Mouse (Mus musculus) CH12.LX (cell line): ENCODE results near the gene Stau1. TPM values are rescaled to one million over a fixed set of nuclear protein-coding genes. Genes with fewer than 3 reads are reported as not detected.
"Not testable (repeated sequence)": the region's sequence is repeated elsewhere in the genome, so short reads cannot be mapped to it uniquely, and the experiment has no call there.

Experiments used
- DNase-seq: peaks from one replicate; pipeline ENCODE4 v3.0.0-alpha.2; 2013; ENCODE audit errors: extremely low read depth
- H3K27ac ChIP-seq: 2 replicates; pipeline ENCODE4 v1.5.1; 2012; ENCODE audit warnings: low read depth, mild to moderate bottlenecking, control low read depth, moderate library complexity; ENCODE audit not compliant: insufficient read depth
- H3K27me3 ChIP-seq: replicated peaks from 2 replicates; pipeline ENCODE3; 2012; ENCODE audit warnings: inconsistent platforms
- H3K36me3 ChIP-seq, 2 experiments: replicated peaks in 1 of 2; 2 replicates each; pipeline versions ENCODE3 to v1.6.1; 2012; ENCODE audit warnings: inconsistent platforms in 1 of 2, low read length in 1 of 2, mild to moderate bottlenecking in 1 of 2, mixed read lengths in 1 of 2, moderate library complexity in 1 of 2; ENCODE audit not compliant: control insufficient read depth in 1 of 2, insufficient read depth in 1 of 2
- H3K4me1 ChIP-seq, 2 experiments: 2 replicates each; pipeline ENCODE4 v1.6.1; 2012; ENCODE audit warnings: inconsistent platforms in 1 of 2, moderate library complexity in 1 of 2; ENCODE audit not compliant: insufficient read depth in 2 of 2, control insufficient read depth in 1 of 2
- H3K4me2 ChIP-seq: 2 replicates; pipeline ENCODE4 v1.6.1; 2012; ENCODE audit warnings: low read depth, mild to moderate bottlenecking, control low read depth; ENCODE audit not compliant: poor library complexity, insufficient read depth, severe bottlenecking
- H3K4me3 ChIP-seq, 3 experiments: fragments of 150-350 bp in 1 of 3; sonication (generic) in 1 of 3; replicated peaks in 1 of 3; 2 replicates each; pipeline versions ENCODE3 to v1.5.1; 2011 to 2012; ENCODE audit warnings: low read depth in 2 of 3, low read length in 2 of 3, mild to moderate bottlenecking in 2 of 3, moderate library complexity in 2 of 3, control low read depth in 1 of 3, improper control_type of control experiment in 1 of 3, inconsistent platforms in 1 of 3, mixed read lengths in 1 of 3; ENCODE audit not compliant: poor library complexity in 1 of 3
- H3K79me2 ChIP-seq: replicated peaks from 2 replicates; pipeline ENCODE4 v1.6.1; 2012; ENCODE audit warnings: mild to moderate bottlenecking, moderate library complexity; ENCODE audit not compliant: control insufficient read depth, poor library complexity, insufficient read depth, severe bottlenecking; ENCODE audit errors: extremely low read depth
- H3K9ac ChIP-seq: 2 replicates; pipeline ENCODE4 v1.6.1; 2012; ENCODE audit warnings: low read depth, mild to moderate bottlenecking, control low read depth, moderate library complexity; ENCODE audit not compliant: insufficient read depth
- H3K9me3 ChIP-seq: replicated peaks from 2 replicates; pipeline ENCODE3; 2012; ENCODE audit warnings: low read length, inconsistent platforms, mixed read lengths
- BHLHE40 ChIP-seq: IDR thresholded peaks from 2 replicates; pipeline ENCODE4 v1.6.1; 2011; ENCODE audit warnings: mild to moderate bottlenecking, low read depth, low read length, improper control_type of control experiment
- E2F4 ChIP-seq: IDR thresholded peaks from 2 replicates; pipeline ENCODE4 v1.6.1; 2011; ENCODE audit warnings: low read depth, low read length, improper control_type of control experiment; ENCODE audit not compliant: insufficient replicate concordance
- ELF1 ChIP-seq: IDR thresholded peaks from 2 replicates; pipeline ENCODE4 v1.6.1; 2014; ENCODE audit warnings: low read depth, mild to moderate bottlenecking, inconsistent platforms, low read length, improper control_type of control experiment
- GABPA ChIP-seq: IDR thresholded peaks from 2 replicates; pipeline ENCODE4 v1.6.1; 2012; ENCODE audit warnings: low read depth, low read length, improper control_type of control experiment, inconsistent platforms; ENCODE audit not compliant: insufficient replicate concordance
- HCFC1 ChIP-seq: IDR thresholded peaks from 2 replicates; pipeline ENCODE4 v1.6.1; 2012; ENCODE audit warnings: low read depth, mild to moderate bottlenecking, inconsistent platforms, low read length, improper control_type of control experiment
- IRF4 ChIP-seq: IDR thresholded peaks from 2 replicates; pipeline ENCODE4 v1.6.1; 2014; ENCODE audit warnings: low read depth, mild to moderate bottlenecking, inconsistent platforms, low read length, improper control_type of control experiment
- JUN ChIP-seq: IDR thresholded peaks from 2 replicates; pipeline ENCODE4 v1.6.1; 2011; ENCODE audit warnings: low read depth, mild to moderate bottlenecking, low read length, improper control_type of control experiment, moderate library complexity; ENCODE audit not compliant: insufficient read depth
- JUND ChIP-seq: conservative IDR thresholded peaks from 2 replicates; pipeline ENCODE4 v1.6.1; 2011; ENCODE audit warnings: low read depth, low read length, improper control_type of control experiment
- KAT2A ChIP-seq: IDR thresholded peaks from 2 replicates; pipeline ENCODE4 v1.6.1; 2012; ENCODE audit warnings: low read length, improper control_type of control experiment, inconsistent platforms; ENCODE audit not compliant: insufficient replicate concordance
- MAZ ChIP-seq: IDR thresholded peaks from 2 replicates; pipeline ENCODE4 v1.6.1; 2012; ENCODE audit warnings: low read depth, mild to moderate bottlenecking, inconsistent platforms, low read length, improper control_type of control experiment, moderate library complexity
- MEF2A ChIP-seq: IDR thresholded peaks from 2 replicates; pipeline ENCODE4 v1.6.1; 2014; ENCODE audit warnings: low read depth, mild to moderate bottlenecking, inconsistent platforms, low read length, improper control_type of control experiment, borderline replicate concordance
- MXI1 ChIP-seq: IDR thresholded peaks from 2 replicates; pipeline ENCODE4 v1.6.1; 2011; ENCODE audit warnings: mild to moderate bottlenecking, low read depth, low read length, improper control_type of control experiment
- MYC ChIP-seq: IDR thresholded peaks from 2 replicates; pipeline ENCODE4 v1.6.1; 2011; ENCODE audit warnings: low read depth, mild to moderate bottlenecking, improper control_type of control experiment, low read length
- PAX5 ChIP-seq: IDR thresholded peaks from 2 replicates; pipeline ENCODE4 v1.6.1; 2012; ENCODE audit warnings: low read length, inconsistent platforms, mixed read lengths
- POLR2A ChIP-seq: IDR thresholded peaks from 2 replicates; pipeline ENCODE4 v1.6.1; 2011; ENCODE audit warnings: low read depth, mild to moderate bottlenecking, improper control_type of control experiment, low read length
- POLR2AphosphoS2 ChIP-seq: IDR thresholded peaks from 2 replicates; pipeline ENCODE4 v1.6.1; 2011; ENCODE audit warnings: low read depth, low read length, improper control_type of control experiment
- RAD21 ChIP-seq: IDR thresholded peaks from 2 replicates; pipeline ENCODE4 v1.6.1; 2011; ENCODE audit warnings: low read depth, mild to moderate bottlenecking, low read length, improper control_type of control experiment, moderate library complexity
- RCOR1 ChIP-seq: conservative IDR thresholded peaks from 2 replicates; pipeline ENCODE4 v1.6.1; 2012; ENCODE audit warnings: low read depth, mild to moderate bottlenecking, inconsistent platforms, low read length, improper control_type of control experiment
- SIN3A ChIP-seq: IDR thresholded peaks from 2 replicates; pipeline ENCODE4 v1.6.1; 2012; ENCODE audit warnings: low read length, improper control_type of control experiment, inconsistent platforms
- SMC3 ChIP-seq: IDR thresholded peaks from 2 replicates; pipeline ENCODE4 v1.6.1; 2011; ENCODE audit warnings: low read depth, low read length, improper control_type of control experiment
- TCF12 ChIP-seq: IDR thresholded peaks from 2 replicates; pipeline ENCODE4 v1.6.1; 2014; ENCODE audit warnings: low read depth, mild to moderate bottlenecking, inconsistent platforms, low read length, improper control_type of control experiment
- UBTF ChIP-seq: IDR thresholded peaks from 2 replicates; pipeline ENCODE4 v1.6.1; 2012; ENCODE audit warnings: low read depth, mild to moderate bottlenecking, inconsistent platforms, low read length, improper control_type of control experiment, moderate library complexity
- USF1 ChIP-seq: IDR thresholded peaks from 2 replicates; pipeline ENCODE4 v1.6.1; 2014; ENCODE audit warnings: low read depth, mild to moderate bottlenecking, inconsistent platforms, low read length, improper control_type of control experiment
- USF2 ChIP-seq: conservative IDR thresholded peaks from 2 replicates; pipeline ENCODE4 v1.6.1; 2011; ENCODE audit warnings: low read depth, low read length, improper control_type of control experiment
- ZC3H11A ChIP-seq: IDR thresholded peaks from 2 replicates; pipeline ENCODE4 v1.6.1; 2012; ENCODE audit warnings: low read depth, mild to moderate bottlenecking, inconsistent platforms, low read length, improper control_type of control experiment
- ZKSCAN1 ChIP-seq: IDR thresholded peaks from 2 replicates; pipeline ENCODE4 v1.6.1; 2012; ENCODE audit warnings: low read depth, inconsistent platforms, low read length, improper control_type of control experiment, borderline replicate concordance
- ZNF384 ChIP-seq: IDR thresholded peaks from 2 replicates; pipeline ENCODE4 v1.6.1; 2012; ENCODE audit warnings: low read depth, low read length, improper control_type of control experiment, inconsistent platforms
- dilution Hi-C: fragments of 300-500 bp; cut with MboI; formaldehyde crosslinking; loops from 2 replicates; pipeline ENCODE4 v1.14.3; 2020; ENCODE audit warnings: low sequenced_read_pairs; ENCODE audit not compliant: extremely low pct_unique_long_range_greater_than_20kb, extremely low pct_ligation_motif_present
- in situ Hi-C: fragments of 300-500 bp; cut with MboI; formaldehyde crosslinking; loops from 3 replicates; pipeline ENCODE4 v1.14.3; 2019; ENCODE audit warnings: low sequenced_read_pairs, low pct_ligation_motif_present, low pct_unique_long_range_greater_than_20kb, mixed read lengths
- polyA plus RNA-seq: library from polyadenylated mRNA; unstranded; fragments of >175 nt; gene quantifications from 2 replicates; pipeline ENCODE4 v1.2.1, GENCODE M21; 2012; ENCODE audit warnings: low read depth; ENCODE audit not compliant: insufficient read length
- total RNA-seq, 2 experiments: library from RNA; depleted of rRNA; stranded (reverse); fragments of 300-350 nt in 1 of 2; fragments of >200 nt in 1 of 2; gene quantifications; 2 replicates each; pipeline ENCODE4 v1.2.3; 2012 to 2014

Stau1 gene
- total and polyA plus RNA-seq, 3 experiments = 8.0 to 36.2 (median 10.3) TPM

- Histone ChIP-seq H3K27me3 (no peaks in the 10 kb centered on the region), H3K9me3 (no peaks in the 10 kb centered on the region), H3K4me1 (no peaks in the 10 kb centered on the region), H3K9ac (no peak overlapping the region), H3K4me2 (no peak overlapping the region), H3K36me3 (no peaks in the 10 kb centered on the region), H3K79me2 (no peaks in the 10 kb centered on the region), H3K27ac (no peak overlapping the region), H3K4me3 (no peak overlapping the region)
- in situ Hi-C loops (no loop called here), dilution Hi-C loops (no loop called here)
- no peak for DNase-seq
- TF ChIP-seq JUN = no peak
- no peak for TF ChIP-seq RCOR1
- TF ChIP-seq POLR2AphosphoS2 = no peak
- TF ChIP-seq ELF1 = no peak
- TF ChIP-seq MXI1 = no peak
- no peak for TF ChIP-seq ZC3H11A
- no peak for TF ChIP-seq SMC3
- no peak for TF ChIP-seq ZNF384
- TF ChIP-seq POLR2A = no peak
- TF ChIP-seq MYC = no peak
- TF ChIP-seq GABPA = no peak
- no peak for TF ChIP-seq UBTF
- no peak for TF ChIP-seq ZKSCAN1
- TF ChIP-seq PAX5 = no peak
- no peak for TF ChIP-seq SIN3A
- no peak for TF ChIP-seq IRF4
Measured at GRCm38 (mm10) chr2:167009483-167009882, 13.4 kb upstream of the Stau1 start.

DNA sequence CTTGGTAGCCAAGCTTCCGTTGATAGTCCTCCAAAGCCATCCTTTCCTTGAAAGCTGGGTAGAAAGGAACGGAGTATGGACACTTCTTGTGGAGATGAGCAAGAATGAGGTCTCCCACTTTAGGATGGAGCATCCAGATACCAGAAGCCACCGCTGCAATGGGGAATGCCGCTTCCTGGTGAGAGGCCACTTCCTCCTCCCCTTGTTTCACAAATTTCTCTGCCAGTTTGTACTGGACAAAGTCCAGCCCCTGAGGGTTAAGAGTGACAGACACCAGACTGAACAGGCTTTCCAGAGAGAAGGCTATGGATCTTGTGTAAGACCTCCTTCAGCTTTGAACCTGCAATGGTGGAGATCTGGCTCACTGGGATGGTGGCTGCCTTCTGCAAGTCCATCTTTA is 11.5 kb upstream of the Stau1 start:
- H3K4me2 ChIP-seq, in situ Hi-C loops, H3K27me3 ChIP-seq, H3K4me3 ChIP-seq, DNase-seq, H3K36me3 ChIP-seq, dilution Hi-C loops, H3K27ac ChIP-seq, H3K9ac ChIP-seq, H3K4me1 ChIP-seq, H3K9me3 ChIP-seq, H3K79me2 ChIP-seq: not testable (repeated sequence)

DNA sequence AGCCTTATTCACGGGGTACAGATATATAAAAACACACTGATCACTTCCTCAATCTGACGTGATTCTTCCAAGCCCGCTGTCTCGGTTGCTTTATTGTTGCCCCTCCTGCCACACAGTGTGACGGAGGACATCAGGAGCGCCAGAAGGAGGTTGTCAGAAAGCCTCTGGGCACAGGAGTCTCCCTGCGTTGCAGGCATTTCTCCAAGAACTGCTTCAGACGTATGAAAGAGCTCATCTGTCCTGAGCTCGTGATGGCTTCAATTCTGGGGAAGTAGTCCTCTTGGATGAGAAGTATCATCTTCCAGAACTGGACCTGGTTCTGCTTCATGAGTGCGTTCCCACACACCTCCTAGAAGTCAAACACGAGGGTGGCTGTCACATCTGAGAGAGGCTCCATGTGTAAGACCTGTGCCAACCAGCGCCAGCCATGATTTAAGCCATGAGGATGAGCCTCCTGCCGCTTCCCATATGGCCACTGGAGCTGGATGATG is 10.9 kb upstream of the Stau1 start:
- dilution Hi-C loops = no loop called here
- Histone ChIP-seq H3K27ac (no peak overlapping the region), H3K4me3 (no peak overlapping the region), H3K9me3 (no peaks in the 10 kb centered on the region), H3K4me2 (no peak overlapping the region), H3K36me3 (no peaks in the 10 kb centered on the region), H3K4me1 (peaks cover 0 to 5% of the 10 kb centered on the region in 2 experiments; a peak in 2 of 4 replicates), H3K9ac (no peak overlapping the region), H3K79me2 (no peaks in the 10 kb centered on the region), H3K27me3 (no peaks in the 10 kb centered on the region)
- DNase-seq = no peak
- in situ Hi-C loops = no loop called here
- no peak for TF ChIP-seq MEF2A
- TF ChIP-seq UBTF = no peak
- no peak for TF ChIP-seq RAD21
- no peak for TF ChIP-seq MAZ
- TF ChIP-seq MYC = no peak
- no peak for TF ChIP-seq USF1
- TF ChIP-seq SMC3 = no peak
- no peak for TF ChIP-seq USF2
- TF ChIP-seq JUN = no peak
- no peak for TF ChIP-seq E2F4
- no peak for TF ChIP-seq KAT2A
- TF ChIP-seq TCF12 = no peak
- no peak for TF ChIP-seq HCFC1
- no peak for TF ChIP-seq POLR2A
- no peak for TF ChIP-seq GABPA
- TF ChIP-seq BHLHE40 = no peak
- TF ChIP-seq JUND = no peak
